Mouse (Mus musculus) kidney, adult 2 months (tissue): ENCODE measurements around the gene Slit2. TPM values are rescaled to one million over a fixed set of nuclear protein-coding genes. Genes with fewer than 3 reads are reported as not detected.
"Not testable (repeated sequence)": the region's sequence is repeated elsewhere in the genome, so short reads cannot be mapped to it uniquely, and the experiment has no call there.

Source experiments
- DNase-seq: peaks from one replicate; pipeline ENCODE4 v3.0.0; 2021
- H3K27ac ChIP-seq: fragments of 200-500 bp; 2 replicates; pipeline ENCODE4 v1.5.1; 2012; ENCODE audit warnings: low read depth, low read length, control low read depth, inconsistent platforms; ENCODE audit not compliant: insufficient read depth
- H3K27me3 ChIP-seq: fragments of 200-500 bp; replicated peaks from 2 replicates; pipeline ENCODE4 v1.6.1; 2012; ENCODE audit warnings: mild to moderate bottlenecking, moderate library complexity, low read length, inconsistent platforms; ENCODE audit not compliant: control insufficient read depth, insufficient read depth
- H3K36me3 ChIP-seq: fragments of 200-500 bp; 2 replicates; pipeline ENCODE4 v1.6.1; 2012; ENCODE audit warnings: mild to moderate bottlenecking, moderate library complexity, low read length, inconsistent platforms; ENCODE audit not compliant: control insufficient read depth, insufficient read depth
- H3K4me1 ChIP-seq: fragments of 200-500 bp; 2 replicates; pipeline ENCODE4 v1.6.1; 2011; ENCODE audit warnings: low read length; ENCODE audit not compliant: control insufficient read depth, insufficient read depth
- H3K4me3 ChIP-seq: fragments of 200-500 bp; 2 replicates; pipeline ENCODE4 v1.5.1; 2011; ENCODE audit warnings: mild to moderate bottlenecking, low read depth, low read length, control low read depth; ENCODE audit not compliant: insufficient read depth
- CTCF ChIP-seq: fragments of 200-500 bp; conservative IDR thresholded peaks from 2 replicates; pipeline ENCODE4 v1.5.1; 2011; ENCODE audit warnings: low read depth, mild to moderate bottlenecking, control low read depth, low read length, moderate library complexity, mixed read lengths; ENCODE audit not compliant: insufficient read depth, insufficient read length
- POLR2A ChIP-seq: fragments of 200-500 bp; IDR thresholded peaks from one replicate; pipeline ENCODE4 v1.6.1; 2011; ENCODE audit warnings: low read depth, low read length, control low read depth
- WGBS: fragments of 180-500 bp; shearing (Covaris S2); methylation state at CpG from one replicate; pipeline ENCODE4 v1.1.7; 2018; 5-methylcytosine and 5-hydroxymethylcytosine counted together
- polyA plus RNA-seq: library from polyadenylated mRNA; depleted of rRNA; stranded (reverse); fragments of >200 nt; gene quantifications from 2 replicates; pipeline ENCODE4 v1.2.3, GENCODE M21; 2012

Slit2 gene
- polyA plus RNA-seq, 1 experiment: 8.4 TPM

DNA sequence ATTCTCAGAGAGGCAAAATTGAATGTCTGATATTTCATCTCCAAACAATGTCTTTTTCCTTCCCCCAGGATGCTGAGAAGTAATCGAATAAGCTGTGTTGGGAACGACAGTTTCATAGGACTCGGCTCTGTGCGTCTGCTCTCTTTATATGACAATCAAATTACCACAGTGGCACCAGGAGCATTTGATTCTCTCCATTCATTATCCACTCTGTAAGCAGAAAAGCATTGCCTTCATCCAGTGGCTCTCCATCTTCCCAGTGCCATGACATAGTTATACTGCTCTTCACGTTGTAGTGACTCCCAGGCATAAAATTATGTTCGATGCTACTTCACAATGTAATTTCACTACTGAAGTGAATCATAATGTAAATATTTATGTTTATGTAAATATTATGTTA lies 252.3 kb downstream of the Slit2 start:
- 93% methylated on average over 6 of the region's 6 CpGs for WGBS
- no peaks in the 10 kb centered on the region for H3K4me1 ChIP-seq
- TF ChIP-seq POLR2A (no peak), CTCF (no peak)

DNA sequence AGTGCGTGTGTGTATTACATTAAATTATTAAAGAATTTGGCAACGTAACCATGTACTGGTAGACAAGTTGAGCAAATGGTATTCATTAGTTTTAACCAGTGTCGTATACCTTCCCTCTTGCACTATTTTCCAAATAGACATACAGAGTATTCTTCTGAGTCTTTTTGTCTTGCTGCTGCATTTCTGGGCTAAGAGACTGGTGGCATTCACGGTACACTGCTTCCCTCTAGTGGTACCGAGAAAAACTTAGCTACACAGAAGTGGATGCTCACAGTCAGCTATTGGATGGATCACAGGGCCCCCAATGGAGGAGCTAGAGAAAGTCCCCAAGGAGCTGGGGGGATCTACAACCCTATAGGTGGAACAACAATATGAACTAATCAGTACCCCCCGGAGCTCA lies 257.8 kb downstream of the Slit2 start:
- 36% methylated on average over 6 of the region's 6 CpGs for WGBS
- H3K4me3 ChIP-seq, H3K36me3 ChIP-seq, H3K27me3 ChIP-seq, H3K4me1 ChIP-seq, H3K27ac ChIP-seq: not testable (repeated sequence)
- peak; percentile 47 for TF ChIP-seq CTCF
- peak; percentile 52 for DNase-seq

More for the DNA sequence above, 252.3 kb downstream of the Slit2 start:
- no peak overlapping the region for H3K4me3 ChIP-seq
- H3K27ac ChIP-seq: no peak overlapping the region
- H3K36me3 ChIP-seq: no peaks in the 10 kb centered on the region
- no peak for DNase-seq
- H3K27me3 ChIP-seq: no peaks in the 10 kb centered on the region

DNA sequence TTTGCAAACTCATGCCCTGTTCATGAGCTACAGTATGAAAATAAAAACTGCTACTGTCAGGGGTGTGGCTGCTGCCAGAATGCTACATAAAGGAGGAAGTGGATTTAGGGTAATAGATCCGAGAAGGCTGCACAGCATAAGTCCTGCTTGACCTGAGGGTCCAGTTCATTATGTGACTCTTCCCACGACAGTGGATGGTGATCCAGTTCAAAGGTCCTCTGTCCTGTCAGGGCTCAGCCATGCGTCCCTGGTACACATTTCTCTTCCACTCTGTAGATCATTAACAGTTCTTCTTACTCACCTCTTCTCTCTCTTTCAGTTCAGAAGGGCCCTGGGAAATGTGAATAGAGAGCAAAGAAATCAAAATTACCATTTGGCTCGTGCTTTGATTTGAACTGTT lies 265.4 kb downstream of the Slit2 start:
- Histone ChIP-seq H3K27ac (no peak overlapping the region), H3K4me3 (no peak overlapping the region), H3K4me1 (no peaks in the 10 kb centered on the region), H3K27me3 (no peaks in the 10 kb centered on the region), H3K36me3 (no peaks in the 10 kb centered on the region; the same call in 1 of the 2 replicates)
- WGBS: 33% methylated on average over 4 of the region's 4 CpGs
- no peak for TF ChIP-seq CTCF
- TF ChIP-seq POLR2A: no peak
- peak; percentile 84 for DNase-seq

DNA sequence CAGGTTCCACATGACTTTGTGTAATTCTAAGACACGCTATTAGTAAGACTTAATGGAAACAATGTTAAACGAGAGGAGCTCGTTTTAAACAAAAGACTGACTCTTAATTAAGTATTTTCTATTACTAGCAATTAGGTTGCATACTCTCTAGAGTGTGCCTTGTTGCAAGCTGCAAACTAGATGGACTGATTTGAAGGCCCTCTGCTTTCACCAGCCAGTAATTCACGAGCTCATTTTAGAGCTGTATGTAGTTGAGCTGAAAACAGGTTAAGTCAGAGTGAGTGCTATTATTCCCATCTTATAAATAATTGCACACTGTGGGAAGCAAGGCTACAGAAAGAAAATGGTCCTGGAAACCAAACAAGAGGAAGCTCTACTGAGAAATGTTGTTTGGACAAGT lies 294.6 kb downstream of the Slit2 start:
- no peak for TF ChIP-seq CTCF
- no peak for TF ChIP-seq POLR2A
- no peak overlapping the region for H3K27ac ChIP-seq
- no peaks in the 10 kb centered on the region for H3K4me1 ChIP-seq
- 81% methylated on average over 4 of the region's 4 CpGs for WGBS
- no peak overlapping the region for H3K4me3 ChIP-seq
- DNase-seq: no peak
- no peaks in the 10 kb centered on the region for H3K27me3 ChIP-seq
- H3K36me3 ChIP-seq: no peaks in the 10 kb centered on the region

DNA sequence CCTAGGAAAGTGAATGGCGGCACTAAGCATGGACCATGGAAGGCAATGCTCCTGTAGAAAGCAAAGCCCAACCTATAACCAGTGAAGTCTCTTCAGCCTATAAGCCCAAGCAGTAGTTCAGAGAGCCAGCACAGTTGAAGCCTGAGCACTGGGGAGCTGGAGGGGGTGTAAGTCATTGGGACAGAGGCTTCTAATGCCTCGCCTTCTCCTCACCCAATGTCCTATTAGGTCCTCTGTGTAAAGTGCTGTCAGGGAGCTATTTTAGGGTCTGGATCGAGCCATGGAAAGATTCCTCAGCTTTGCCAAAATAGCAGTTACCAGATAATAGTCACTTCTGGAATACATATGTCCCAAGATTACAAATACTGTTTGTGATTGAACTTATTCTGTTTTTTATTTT lies 318.2 kb downstream of the Slit2 start:
- H3K27me3 ChIP-seq: no peaks in the 10 kb centered on the region
- WGBS: 88% methylated on average over 3 of the region's 3 CpGs
- H3K27ac ChIP-seq: no peak overlapping the region
- H3K4me3 ChIP-seq: no peak overlapping the region
- H3K4me1 ChIP-seq: no peaks in the 10 kb centered on the region
- TF ChIP-seq CTCF: no peak
- no peak for TF ChIP-seq POLR2A
- H3K36me3 ChIP-seq: no peaks in the 10 kb centered on the region
- no peak for DNase-seq

DNA sequence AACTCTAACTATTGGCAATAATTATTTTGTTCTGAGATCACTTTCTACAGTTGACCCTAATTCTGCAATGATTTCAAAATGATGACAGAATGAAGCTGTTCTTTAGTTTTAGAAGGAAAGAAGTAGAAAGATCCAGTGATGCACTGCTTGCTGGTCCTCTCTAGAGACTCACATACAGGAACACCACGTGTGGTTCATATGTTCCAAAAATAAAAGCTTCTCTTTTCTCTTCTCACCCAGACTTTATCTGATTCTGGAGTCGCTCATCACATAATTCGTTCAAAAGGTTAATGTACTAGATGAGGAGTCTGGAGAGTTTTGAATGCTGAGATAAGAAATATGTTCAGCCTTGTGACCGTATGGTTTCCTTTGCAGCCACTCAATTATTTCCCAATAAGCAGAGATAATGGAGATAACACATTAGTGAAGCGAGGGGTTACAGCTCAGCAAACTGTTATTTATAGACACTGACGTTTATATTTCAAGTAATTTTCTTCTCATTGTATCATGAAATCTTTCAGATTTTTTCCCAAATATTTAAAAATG lies 332.2 kb downstream of the Slit2 start:
- Histone ChIP-seq H3K27me3 (no peaks in the 10 kb centered on the region), H3K27ac (no peak overlapping the region), H3K4me1 (no peaks in the 10 kb centered on the region), H3K36me3 (no peaks in the 10 kb centered on the region), H3K4me3 (no peak overlapping the region)
- DNase-seq: no peak
- 66% methylated on average over 6 of the region's 6 CpGs for WGBS
- no peak for TF ChIP-seq POLR2A
- no peak for TF ChIP-seq CTCF

DNA sequence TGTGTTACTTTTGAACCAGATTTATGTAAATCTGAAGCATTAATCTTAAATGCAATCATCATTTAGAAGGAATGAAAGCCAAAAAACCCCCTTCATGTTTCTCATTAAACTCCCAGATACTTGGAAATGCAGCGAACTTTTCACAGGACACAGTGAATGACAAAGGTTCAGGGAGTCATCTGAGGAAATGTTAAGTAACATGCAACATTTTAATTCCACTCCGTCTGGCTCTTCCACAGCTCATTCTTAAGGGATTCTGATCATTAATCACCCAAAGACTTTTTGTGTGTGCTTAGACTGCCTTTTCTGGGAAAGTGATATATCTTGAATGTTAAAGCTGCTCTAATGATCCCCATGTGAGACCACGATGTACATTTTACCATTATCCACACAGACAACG lies 337.7 kb downstream of the Slit2 start:
- DNase-seq: no peak
- no peaks in the 10 kb centered on the region for H3K4me1 ChIP-seq
- no peak overlapping the region for H3K4me3 ChIP-seq
- TF ChIP-seq POLR2A (no peak), CTCF (no peak)
- 65% methylated on average over 4 of the region's 4 CpGs for WGBS
- no peaks in the 10 kb centered on the region for H3K27me3 ChIP-seq
- no peaks in the 10 kb centered on the region for H3K36me3 ChIP-seq
- no peak overlapping the region for H3K27ac ChIP-seq

DNA sequence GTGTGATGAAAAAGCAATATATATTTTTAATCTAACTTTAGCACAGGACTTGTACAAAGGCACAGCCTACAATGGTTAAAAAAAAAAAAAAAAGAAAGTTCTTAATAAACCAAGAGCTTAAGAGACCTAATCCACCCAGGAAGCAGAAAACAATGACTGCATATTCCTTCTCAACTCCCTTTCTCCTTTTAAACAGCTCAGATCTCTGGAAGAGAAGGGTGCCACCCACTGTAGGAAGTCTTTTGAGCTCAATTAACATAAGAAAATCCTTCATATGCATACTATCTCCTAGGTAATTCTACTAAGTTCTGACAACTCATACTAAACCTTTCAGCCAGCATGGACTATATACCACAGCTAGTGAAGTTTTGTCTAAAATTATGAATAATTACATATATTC lies 343.3 kb downstream of the Slit2 start:
- Histone ChIP-seq H3K27ac (no peak overlapping the region), H3K4me3 (no peak overlapping the region), H3K36me3 (no peaks in the 10 kb centered on the region), H3K4me1 (no peaks in the 10 kb centered on the region), H3K27me3 (no peaks in the 10 kb centered on the region)
- no peak for DNase-seq
- TF ChIP-seq CTCF (no peak), POLR2A (no peak)
